Mouse (Mus musculus): Measurements from ENCODE around the gene Klf12. TPM values are rescaled to one million over a fixed set of nuclear protein-coding genes. Genes with fewer than 3 reads are reported as not detected.

Klf12 gene
- polyA plus RNA-seq (2012; fragmentation: generic; extraction: Trizol), result 1.4 TPM

- Histone ChIP-seq H3ac (ENCODE audit: control insufficient read depth, insufficient read length) (peak within 1 kb of the TSS; percentile 24), H3K4me3 (peak within 1 kb of the TSS; percentile 84), H3K79me2 (ENCODE audit: control insufficient read depth, insufficient read depth) (peaks cover 13% of the 10 kb centered on the region), H3K4me2 (ENCODE audit: low read depth) (peak within 1 kb of the TSS; percentile 87), H3K27me3 (ENCODE audit: control insufficient read depth, insufficient read depth, insufficient read length) (no peaks in the 10 kb centered on the region), H3K36me3 (ENCODE audit: control insufficient read depth, insufficient read depth) (no peaks in the 10 kb centered on the region)
- TF ChIP-seq POLR2A (IDR thresholded peaks at IDR 0.05; ENCODE audit: insufficient read length, low read depth), result peak; percentile 60
- peak in 2 of 3 experiments; percentile 48 to 57 for TF ChIP-seq MYOD1 (IDR thresholded peaks at IDR 0.05; ENCODE audit: control insufficient read depth in 1 of 3, insufficient read length in 2 of 3, low read depth in 2 of 3)
- TF ChIP-seq TCF12 (IDR thresholded peaks at IDR 0.05; ENCODE audit: insufficient read depth, poor library complexity, severe bottlenecking), result no peak
- no peak for TF ChIP-seq MAX (IDR thresholded peaks at IDR 0.05; ENCODE audit: low read depth)
- no peak for TF ChIP-seq CEBPB (IDR thresholded peaks at IDR 0.05; ENCODE audit: insufficient read depth, poor library complexity, severe bottlenecking)
- TF ChIP-seq E2F4 (IDR thresholded peaks at IDR 0.05; ENCODE audit: insufficient read depth), result no peak
- peak in 2 of 3 experiments; percentile 59 to 75 for TF ChIP-seq MYOG (IDR thresholded peaks at IDR 0.05; ENCODE audit: control insufficient read depth in 1 of 3, insufficient read depth in 1 of 3, insufficient read length in 2 of 3, low read depth in 2 of 3)
- peak; percentile 62 for TF ChIP-seq POLR2AphosphoS2 (IDR thresholded peaks at IDR 0.05; ENCODE audit: insufficient read length, low read depth)
- TF ChIP-seq USF1 (IDR thresholded peaks at IDR 0.05; ENCODE audit: low read depth), result peak; percentile 81
- TF ChIP-seq TCF3 (IDR thresholded peaks at IDR 0.05; ENCODE audit: insufficient read length, low read depth), result no peak
- no peak for TF ChIP-seq REST (IDR thresholded peaks at IDR 0.05; ENCODE audit: insufficient read depth, insufficient read length)
- no peak for TF ChIP-seq SRF (IDR thresholded peaks at IDR 0.05; ENCODE audit: control insufficient read depth, insufficient read length, low read depth)
Observed at GRCm38 (mm10) chr14:100284119-100284860, at the start of gene Klf12. Gene Klf12 (minus strand): TSS chr14:100284679.

GRCm38 (mm10) chr14:100333369-100333768 is 48.9 kb upstream of the Klf12 start:
- no peak for TF ChIP-seq MAX (IDR thresholded peaks at IDR 0.05; ENCODE audit: low read depth)
- no peak for TF ChIP-seq MYOD1 (IDR thresholded peaks at IDR 0.05; ENCODE audit: control insufficient read depth in 1 of 3, insufficient read length in 2 of 3, low read depth in 2 of 3)
- TF ChIP-seq REST (IDR thresholded peaks at IDR 0.05; ENCODE audit: insufficient read depth, insufficient read length), result no peak
- TF ChIP-seq E2F4 (IDR thresholded peaks at IDR 0.05; ENCODE audit: insufficient read depth), result no peak
- TF ChIP-seq MYOG (IDR thresholded peaks at IDR 0.05; ENCODE audit: control insufficient read depth in 1 of 3, insufficient read depth in 1 of 3, insufficient read length in 2 of 3, low read depth in 2 of 3), result no peak
- TF ChIP-seq POLR2AphosphoS2 (IDR thresholded peaks at IDR 0.05; ENCODE audit: insufficient read length, low read depth), result no peak
- TF ChIP-seq POLR2A (IDR thresholded peaks at IDR 0.05; ENCODE audit: insufficient read length, low read depth), result no peak
- TF ChIP-seq TCF3 (IDR thresholded peaks at IDR 0.05; ENCODE audit: insufficient read length, low read depth), result no peak
- no peak for TF ChIP-seq USF1 (IDR thresholded peaks at IDR 0.05; ENCODE audit: low read depth)
- no peak overlapping the region for H3K4me3 ChIP-seq
- no peaks in the 10 kb centered on the region for H3K27me3 ChIP-seq (ENCODE audit: control insufficient read depth, insufficient read depth, insufficient read length)
- no peaks in the 10 kb centered on the region for H3K79me2 ChIP-seq (ENCODE audit: control insufficient read depth, insufficient read depth)
- no peak overlapping the region for H3ac ChIP-seq (ENCODE audit: control insufficient read depth, insufficient read length)
- no peaks in the 10 kb centered on the region for H3K36me3 ChIP-seq (ENCODE audit: control insufficient read depth, insufficient read depth)
- no peak overlapping the region for H3K4me2 ChIP-seq (ENCODE audit: low read depth)

GRCm38 (mm10) chr14:100328602-100329276 is 44.3 kb upstream of the Klf12 start:
- Histone ChIP-seq H3K4me3 (no peak overlapping the region), H3K36me3 (ENCODE audit: control insufficient read depth, insufficient read depth) (no peaks in the 10 kb centered on the region), H3K4me2 (ENCODE audit: low read depth) (no peak overlapping the region), H3K27me3 (ENCODE audit: control insufficient read depth, insufficient read depth, insufficient read length) (no peaks in the 10 kb centered on the region), H3K79me2 (ENCODE audit: control insufficient read depth, insufficient read depth) (no peaks in the 10 kb centered on the region), H3ac (ENCODE audit: control insufficient read depth, insufficient read length) (no peak overlapping the region)
- TF ChIP-seq MAX (IDR thresholded peaks at IDR 0.05; ENCODE audit: low read depth) (no peak), POLR2AphosphoS2 (IDR thresholded peaks at IDR 0.05; ENCODE audit: insufficient read length, low read depth) (no peak), TCF12 (IDR thresholded peaks at IDR 0.05; ENCODE audit: insufficient read depth, poor library complexity, severe bottlenecking) (no peak), TCF3 (IDR thresholded peaks at IDR 0.05; ENCODE audit: insufficient read length, low read depth) (no peak), POLR2A (IDR thresholded peaks at IDR 0.05; ENCODE audit: insufficient read length, low read depth) (no peak), MYOG (IDR thresholded peaks at IDR 0.05; ENCODE audit: control insufficient read depth in 1 of 3, insufficient read depth in 1 of 3, insufficient read length in 2 of 3, low read depth in 2 of 3) (no peak), CEBPB (IDR thresholded peaks at IDR 0.05; ENCODE audit: insufficient read depth, poor library complexity, severe bottlenecking) (no peak)

GRCm38 (mm10) chr14:100324303-100324702 is 39.8 kb upstream of the Klf12 start:
- H3K79me2 ChIP-seq (ENCODE audit: control insufficient read depth, insufficient read depth), result no peaks in the 10 kb centered on the region
- H3K36me3 ChIP-seq (ENCODE audit: control insufficient read depth, insufficient read depth), result no peaks in the 10 kb centered on the region
- H3K4me2 ChIP-seq (ENCODE audit: low read depth), result no peak overlapping the region
- no peaks in the 10 kb centered on the region for H3K27me3 ChIP-seq (ENCODE audit: control insufficient read depth, insufficient read depth, insufficient read length)
- no peak overlapping the region for H3K4me3 ChIP-seq
- H3ac ChIP-seq (ENCODE audit: control insufficient read depth, insufficient read length), result no peak overlapping the region
- TF ChIP-seq POLR2AphosphoS2 (IDR thresholded peaks at IDR 0.05; ENCODE audit: insufficient read length, low read depth) (no peak), TCF12 (IDR thresholded peaks at IDR 0.05; ENCODE audit: insufficient read depth, poor library complexity, severe bottlenecking) (no peak), CEBPB (IDR thresholded peaks at IDR 0.05; ENCODE audit: insufficient read depth, poor library complexity, severe bottlenecking) (no peak), SRF (IDR thresholded peaks at IDR 0.05; ENCODE audit: control insufficient read depth, insufficient read length, low read depth) (no peak), MYOG (IDR thresholded peaks at IDR 0.05; ENCODE audit: control insufficient read depth in 1 of 3, insufficient read depth in 1 of 3, insufficient read length in 2 of 3, low read depth in 2 of 3) (no peak), POLR2A (IDR thresholded peaks at IDR 0.05; ENCODE audit: insufficient read length, low read depth) (no peak)
